Mouse (Mus musculus): Measurements from ENCODE around the gene Larp1. TPM values are rescaled to one million over a fixed set of nuclear protein-coding genes. Genes with fewer than 3 reads are reported as not detected.

The Larp1 gene
- polyA plus RNA-seq, 1 experiment from 2014 or later = 14.0 TPM

GRCm38 (mm10) chr11:57970541-57970940 is 38.3 kb upstream of the Larp1 start:
- WGBS = 31% methylated on average over 5 of the region's 5 CpGs
- DNase-seq (ENCODE audit: low spot score) (peak; percentile 25), ATAC-seq (replicated peaks; ENCODE audit: low FRiP score, low read depth) (no peak)
- H3K4me2 ChIP-seq (ENCODE audit: low read length) = no peak overlapping the region
- H3K4me3 ChIP-seq (replicated peaks; ENCODE audit: low read depth, low read length) = no peak overlapping the region
- H3K27ac ChIP-seq = no peak overlapping the region
- no peaks in the 10 kb centered on the region for H3K36me3 ChIP-seq (ENCODE audit: insufficient read depth, low read length)
- H3K9me3 ChIP-seq (replicated peaks; ENCODE audit: low read length) = no peaks in the 10 kb centered on the region
- TF ChIP-seq CTCF (IDR thresholded peaks at IDR 0.05; ENCODE audit: low read depth) = no peak
- H3K9ac ChIP-seq (ENCODE audit: low read depth, low read length) = no peak overlapping the region
- H3K27me3 ChIP-seq (ENCODE audit: insufficient read depth, low read length) = no peaks in the 10 kb centered on the region
- no peaks in the 10 kb centered on the region for H3K4me1 ChIP-seq (replicated peaks; ENCODE audit: insufficient read depth, low read length)

GRCm38 (mm10) chr11:57973001-57973912 is 35.6 kb upstream of the Larp1 start:
- H3K4me3 ChIP-seq (replicated peaks; ENCODE audit: low read depth, low read length) = no peak overlapping the region
- no peaks in the 10 kb centered on the region for H3K4me1 ChIP-seq (replicated peaks; ENCODE audit: insufficient read depth, low read length)
- 63% methylated on average over 13 of the region's 13 CpGs for WGBS
- DNase-seq (ENCODE audit: low spot score) (no peak), ATAC-seq (replicated peaks; ENCODE audit: low FRiP score, low read depth) (no peak)
- no peaks in the 10 kb centered on the region for H3K27me3 ChIP-seq (ENCODE audit: insufficient read depth, low read length)
- no peak for TF ChIP-seq CTCF (IDR thresholded peaks at IDR 0.05; ENCODE audit: low read depth)
- no peak overlapping the region for H3K9ac ChIP-seq (ENCODE audit: low read depth, low read length)
- H3K9me3 ChIP-seq (replicated peaks; ENCODE audit: low read length) = no peaks in the 10 kb centered on the region
- no peak overlapping the region for H3K4me2 ChIP-seq (ENCODE audit: low read length)
- H3K27ac ChIP-seq = no peak overlapping the region
- H3K36me3 ChIP-seq (ENCODE audit: insufficient read depth, low read length) = no peaks in the 10 kb centered on the region

GRCm38 (mm10) chr11:57973913-57974234 is 35.0 kb upstream of the Larp1 start:
- no peak for DNase-seq (ENCODE audit: low spot score)
- Histone ChIP-seq H3K4me1 (replicated peaks; ENCODE audit: insufficient read depth, low read length) (no peaks in the 10 kb centered on the region), H3K9ac (ENCODE audit: low read depth, low read length) (no peak overlapping the region), H3K27ac (no peak overlapping the region), H3K4me3 (replicated peaks; ENCODE audit: low read depth, low read length) (no peak overlapping the region), H3K4me2 (ENCODE audit: low read length) (no peak overlapping the region), H3K36me3 (ENCODE audit: insufficient read depth, low read length) (no peaks in the 10 kb centered on the region), H3K27me3 (ENCODE audit: insufficient read depth, low read length) (no peaks in the 10 kb centered on the region), H3K9me3 (replicated peaks; ENCODE audit: low read length) (no peaks in the 10 kb centered on the region)
- no peak for ATAC-seq (replicated peaks; ENCODE audit: low FRiP score, low read depth)
- no peak for TF ChIP-seq CTCF (IDR thresholded peaks at IDR 0.05; ENCODE audit: low read depth)
- WGBS = 77% methylated on average over 9 of the region's 9 CpGs

GRCm38 (mm10) chr11:57975876-57976275 is 33.0 kb upstream of the Larp1 start:
- no peak overlapping the region for H3K9ac ChIP-seq (ENCODE audit: low read depth, low read length)
- no peak for TF ChIP-seq CTCF (IDR thresholded peaks at IDR 0.05; ENCODE audit: low read depth)
- H3K4me2 ChIP-seq (ENCODE audit: low read length) = no peak overlapping the region
- no peaks in the 10 kb centered on the region for H3K36me3 ChIP-seq (ENCODE audit: insufficient read depth, low read length)
- ATAC-seq (replicated peaks; ENCODE audit: low FRiP score, low read depth) = no peak
- H3K4me1 ChIP-seq (replicated peaks; ENCODE audit: insufficient read depth, low read length) = no peaks in the 10 kb centered on the region
- H3K27ac ChIP-seq = no peak overlapping the region
- no peaks in the 10 kb centered on the region for H3K27me3 ChIP-seq (ENCODE audit: insufficient read depth, low read length)
- no peak for DNase-seq (ENCODE audit: low spot score)
- no peak overlapping the region for H3K4me3 ChIP-seq (replicated peaks; ENCODE audit: low read depth, low read length)
- no peaks in the 10 kb centered on the region for H3K9me3 ChIP-seq (replicated peaks; ENCODE audit: low read length)

GRCm38 (mm10) chr11:57977681-57978080 is 31.2 kb upstream of the Larp1 start:
- Histone ChIP-seq H3K4me1 (replicated peaks; ENCODE audit: insufficient read depth, low read length) (no peaks in the 10 kb centered on the region), H3K4me2 (ENCODE audit: low read length) (no peak overlapping the region), H3K27ac (no peak overlapping the region), H3K4me3 (replicated peaks; ENCODE audit: low read depth, low read length) (no peak overlapping the region), H3K9ac (ENCODE audit: low read depth, low read length) (no peak overlapping the region), H3K36me3 (ENCODE audit: insufficient read depth, low read length) (no peaks in the 10 kb centered on the region), H3K27me3 (ENCODE audit: insufficient read depth, low read length) (no peaks in the 10 kb centered on the region), H3K9me3 (replicated peaks; ENCODE audit: low read length) (no peaks in the 10 kb centered on the region)
- no peak for TF ChIP-seq CTCF (IDR thresholded peaks at IDR 0.05; ENCODE audit: low read depth)
- 78% methylated on average over 1 of the region's 1 CpGs for WGBS
- ATAC-seq (replicated peaks; ENCODE audit: low FRiP score, low read depth) = no peak
- DNase-seq (ENCODE audit: low spot score) = no peak

- H3K9me3 ChIP-seq (replicated peaks; ENCODE audit: low read length) = no peaks in the 10 kb centered on the region
- DNase-seq (ENCODE audit: low spot score) (no peak), ATAC-seq (replicated peaks; ENCODE audit: low FRiP score, low read depth) (no peak)
- H3K4me2 ChIP-seq (ENCODE audit: low read length) = no peak overlapping the region
- H3K4me3 ChIP-seq (replicated peaks; ENCODE audit: low read depth, low read length) = no peak overlapping the region
- H3K4me1 ChIP-seq (replicated peaks; ENCODE audit: insufficient read depth, low read length) = no peaks in the 10 kb centered on the region
- TF ChIP-seq CTCF (IDR thresholded peaks at IDR 0.05; ENCODE audit: low read depth) = no peak
- H3K27me3 ChIP-seq (ENCODE audit: insufficient read depth, low read length) = no peaks in the 10 kb centered on the region
- H3K36me3 ChIP-seq (ENCODE audit: insufficient read depth, low read length) = no peaks in the 10 kb centered on the region
- WGBS = 81% methylated on average over 6 of the region's 6 CpGs
- no peak overlapping the region for H3K9ac ChIP-seq (ENCODE audit: low read depth, low read length)
- no peak overlapping the region for H3K27ac ChIP-seq
Measured at GRCm38 (mm10) chr11:57979621-57980020, 29.2 kb upstream of the Larp1 start.

Measured in kidney, postnatal 0 days (tissue).